Mouse (Mus musculus): ENCODE results near the gene Tns1. TPM values are rescaled to one million over a fixed set of nuclear protein-coding genes. Genes with fewer than 3 reads are reported as not detected.

The Tns1 gene
- total and polyA plus RNA-seq, 2 experiments from 2014 or later: 11.7 to 28.0 TPM

GRCm38 (mm10) chr1:74141781-74142180 lies 17.5 kb upstream of the Tns1 start:
- H3K27ac ChIP-seq: no peak overlapping the region
- DNase-seq (ENCODE audit: low spot score) (no peak), ATAC-seq (no peak)
- no peak overlapping the region for H3K9ac ChIP-seq (replicated peaks; ENCODE audit: low read length)
- H3K36me3 ChIP-seq (ENCODE audit: insufficient read depth, low read length): no peaks in the 10 kb centered on the region
- 76% methylated on average over 8 of the region's 8 CpGs for WGBS
- H3K27me3 ChIP-seq (ENCODE audit: insufficient read depth, low read length): no peaks in the 10 kb centered on the region
- no peak for TF ChIP-seq CTCF (IDR thresholded peaks at IDR 0.05; ENCODE audit: low read depth)
- H3K4me3 ChIP-seq (ENCODE audit: low read length): no peak overlapping the region
- H3K9me3 ChIP-seq (ENCODE audit: low read length): no peaks in the 10 kb centered on the region
- no peak overlapping the region for H3K4me2 ChIP-seq (ENCODE audit: low read depth, low read length)
- no peaks in the 10 kb centered on the region for H3K4me1 ChIP-seq (ENCODE audit: insufficient read depth, low read length)

DNA sequence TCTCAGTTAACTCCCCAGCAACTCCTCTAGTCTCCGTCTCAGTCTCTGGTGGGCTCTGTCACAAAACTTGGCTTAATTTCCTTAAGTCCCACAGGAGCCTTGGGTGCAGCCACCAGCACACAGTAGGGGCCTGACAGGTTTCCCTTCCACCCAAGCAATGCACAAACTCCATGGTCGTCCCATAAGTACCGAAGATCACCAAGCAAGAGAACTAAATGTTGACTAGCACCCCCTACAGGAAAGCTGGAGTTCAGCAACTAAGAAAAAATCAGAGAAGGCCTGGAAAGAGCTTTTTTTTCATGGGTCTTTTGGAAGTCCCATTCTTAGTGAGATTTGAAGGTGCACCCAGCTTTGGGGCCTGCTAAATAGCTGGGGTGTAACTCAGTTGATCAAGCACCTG lies 15.2 kb upstream of the Tns1 start:
- no peak for ATAC-seq
- no peaks in the 10 kb centered on the region for H3K36me3 ChIP-seq (ENCODE audit: insufficient read depth, low read length)
- 58% methylated on average over 3 of the region's 3 CpGs for WGBS
- TF ChIP-seq CTCF (IDR thresholded peaks at IDR 0.05; ENCODE audit: low read depth): peak; percentile 46
- no peaks in the 10 kb centered on the region for H3K9me3 ChIP-seq (ENCODE audit: low read length)
- H3K4me2 ChIP-seq (ENCODE audit: low read depth, low read length): no peak overlapping the region
- DNase-seq (ENCODE audit: low spot score): no peak
- H3K9ac ChIP-seq (replicated peaks; ENCODE audit: low read length): no peak overlapping the region
- no peaks in the 10 kb centered on the region for H3K27me3 ChIP-seq (ENCODE audit: insufficient read depth, low read length)
- no peak overlapping the region for H3K4me3 ChIP-seq (ENCODE audit: low read length)
- no peak overlapping the region for H3K27ac ChIP-seq
- no peaks in the 10 kb centered on the region for H3K4me1 ChIP-seq (ENCODE audit: insufficient read depth, low read length)

- Histone ChIP-seq H3K36me3 (ENCODE audit: insufficient read depth, low read length) (no peaks in the 10 kb centered on the region), H3K9me3 (ENCODE audit: low read length) (no peaks in the 10 kb centered on the region), H3K4me2 (ENCODE audit: low read depth, low read length) (no peak overlapping the region), H3K9ac (replicated peaks; ENCODE audit: low read length) (no peak overlapping the region), H3K27me3 (ENCODE audit: insufficient read depth, low read length) (no peaks in the 10 kb centered on the region), H3K4me1 (ENCODE audit: insufficient read depth, low read length) (no peaks in the 10 kb centered on the region), H3K27ac (no peak overlapping the region), H3K4me3 (ENCODE audit: low read length) (no peak overlapping the region)
- 82% methylated on average over 6 of the region's 6 CpGs for WGBS
- ATAC-seq (no peak), DNase-seq (ENCODE audit: low spot score) (no peak)
- no peak for TF ChIP-seq CTCF (IDR thresholded peaks at IDR 0.05; ENCODE audit: low read depth)
These were observed 11.2 kb upstream of the Tns1 start for GRCm38 (mm10) chr1:74135326-74135950.

DNA sequence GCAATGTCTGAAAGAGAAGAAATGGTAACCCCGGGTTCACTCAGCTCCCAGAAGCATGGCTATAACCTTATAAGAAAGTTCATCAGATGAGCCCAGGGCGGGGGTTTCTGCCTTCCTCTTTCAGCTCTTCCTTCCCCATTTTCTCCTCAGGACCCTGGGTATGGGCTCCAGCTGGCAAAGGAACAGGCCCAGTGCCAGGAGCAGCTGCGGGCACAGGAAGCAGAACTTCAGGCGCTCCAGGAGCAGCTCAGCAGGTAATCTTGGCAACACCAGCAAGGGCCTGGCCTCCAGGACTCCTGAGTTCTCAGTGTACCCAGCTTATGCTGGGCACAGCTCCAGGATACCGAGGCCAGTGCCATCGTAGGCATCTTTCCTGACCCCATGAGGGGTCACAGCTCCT lies 9.7 kb upstream of the Tns1 start:
- 53% methylated on average over 6 of the region's 6 CpGs for WGBS
- TF ChIP-seq CTCF (IDR thresholded peaks at IDR 0.05; ENCODE audit: low read depth): no peak
- Histone ChIP-seq H3K27me3 (ENCODE audit: insufficient read depth, low read length) (no peaks in the 10 kb centered on the region), H3K4me3 (ENCODE audit: low read length) (no peak overlapping the region), H3K9me3 (ENCODE audit: low read length) (no peaks in the 10 kb centered on the region), H3K27ac (no peak overlapping the region), H3K9ac (replicated peaks; ENCODE audit: low read length) (no peak overlapping the region), H3K4me2 (ENCODE audit: low read depth, low read length) (no peak overlapping the region), H3K36me3 (ENCODE audit: insufficient read depth, low read length) (no peaks in the 10 kb centered on the region), H3K4me1 (ENCODE audit: insufficient read depth, low read length) (no peaks in the 10 kb centered on the region)
- ATAC-seq: no peak
- no peak for DNase-seq (ENCODE audit: low spot score)

DNA sequence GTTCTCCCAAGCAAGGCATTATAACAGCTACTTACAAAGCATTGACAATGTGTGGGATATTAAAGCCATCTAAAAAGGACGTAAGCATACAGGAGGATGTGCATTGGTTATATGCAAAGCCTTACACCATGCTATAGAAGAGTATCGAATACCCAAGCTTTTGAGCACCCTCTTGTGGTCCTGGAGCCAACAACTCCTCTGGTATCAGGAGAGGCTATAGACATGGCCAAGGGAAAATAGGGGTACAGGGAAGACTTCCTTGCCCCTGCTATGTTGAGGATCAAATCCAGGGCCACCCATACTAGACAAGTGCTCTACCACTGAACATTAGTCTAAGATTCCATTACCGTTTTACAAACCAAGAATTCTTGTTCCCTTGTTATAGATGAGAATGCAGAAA lies 7.8 kb upstream of the Tns1 start:
- Histone ChIP-seq H3K4me2 (ENCODE audit: low read depth, low read length) (no peak overlapping the region), H3K27ac (no peak overlapping the region), H3K27me3 (ENCODE audit: insufficient read depth, low read length) (no peaks in the 10 kb centered on the region), H3K4me1 (ENCODE audit: insufficient read depth, low read length) (no peaks in the 10 kb centered on the region), H3K36me3 (ENCODE audit: insufficient read depth, low read length) (no peaks in the 10 kb centered on the region), H3K4me3 (ENCODE audit: low read length) (no peak overlapping the region), H3K9ac (replicated peaks; ENCODE audit: low read length) (no peak overlapping the region), H3K9me3 (ENCODE audit: low read length) (no peaks in the 10 kb centered on the region)
- peak; percentile 24; the same call in 1 of the 2 replicates for TF ChIP-seq CTCF (IDR thresholded peaks at IDR 0.05; ENCODE audit: low read depth)
- DNase-seq (ENCODE audit: low spot score) (no peak), ATAC-seq (no peak)
- WGBS: 79% methylated on average over 3 of the region's 3 CpGs

- Histone ChIP-seq H3K27me3 (ENCODE audit: insufficient read depth, low read length) (no peaks in the 10 kb centered on the region), H3K9ac (replicated peaks; ENCODE audit: low read length) (no peak overlapping the region), H3K36me3 (ENCODE audit: insufficient read depth, low read length) (no peaks in the 10 kb centered on the region), H3K4me2 (ENCODE audit: low read depth, low read length) (no peak overlapping the region), H3K9me3 (ENCODE audit: low read length) (no peaks in the 10 kb centered on the region), H3K27ac (no peak overlapping the region), H3K4me1 (ENCODE audit: insufficient read depth, low read length) (no peaks in the 10 kb centered on the region), H3K4me3 (ENCODE audit: low read length) (no peak overlapping the region)
- TF ChIP-seq CTCF (IDR thresholded peaks at IDR 0.05; ENCODE audit: low read depth): peak; percentile 14; the same call in 1 of the 2 replicates
- no peak for DNase-seq (ENCODE audit: low spot score)
- WGBS: 89% methylated on average over 8 of the region's 8 CpGs
- ATAC-seq: no peak
These were observed 6.8 kb upstream of the Tns1 start for GRCm38 (mm10) chr1:74130883-74131659.
